Mouse (Mus musculus): ENCODE measurements around the gene H2-M10.1.
"Not testable (repeated sequence)": the region's sequence is repeated elsewhere in the genome, so short reads cannot be mapped to it uniquely, and the experiment has no call there.

GRCm38 (mm10) chr17:36357512-36357911, 31.6 kb upstream of the H2-M10.1 start:
- TF ChIP-seq CTCF (IDR thresholded peaks at IDR 0.05; ENCODE audit: low read depth, low read length); POLR2A (IDR thresholded peaks at IDR 0.05; ENCODE audit: borderline replicate concordance, low read depth, low read length): not testable (repeated sequence)
